Comparison of ENCODE assay signal across 31 mouse cellular contexts in the genomic region with DNA sequence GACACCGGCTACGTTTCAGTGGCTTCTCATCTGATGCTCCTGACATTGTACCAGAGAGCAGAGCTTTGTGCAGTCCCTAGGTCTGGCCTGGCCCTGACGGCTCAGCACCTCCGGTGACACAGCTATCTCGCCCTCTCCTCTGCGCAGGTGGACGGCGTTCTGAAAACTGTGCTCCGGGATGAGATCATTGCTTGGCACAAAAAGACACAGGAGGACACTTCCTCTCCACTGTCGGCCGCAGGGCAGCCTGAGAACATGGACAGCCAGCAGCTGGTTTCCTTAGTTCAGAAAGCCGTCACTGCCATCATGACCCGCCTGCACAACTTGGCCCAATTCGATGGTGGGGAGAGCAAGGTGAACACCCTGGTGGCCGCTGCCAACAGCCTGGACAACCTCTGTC.
"Had no signal": no experiment of that assay in that cellular context is flagged by ENCODE, and none has a peak within 500 bp of the region (broad histone marks: within the 10 kb centered on the region; RNA-seq: fewer than 3 reads in every experiment).

No protein-coding gene starts in this region.

- H3K9ac ChIP-seq: limb, embryonic 12.5 days; limb, embryonic 13.5 days; limb, embryonic 15.5 days; liver, embryonic 12.5 days; liver, embryonic 13.5 days; liver, embryonic 14.5 days; liver, embryonic 15.5 days; liver, postnatal 0 days; lung, embryonic 14.5 days; lung, embryonic 15.5 days; midbrain, embryonic 12.5 days; midbrain, embryonic 13.5 days; midbrain, embryonic 15.5 days had no signal

- H3K9me3 ChIP-seq: midbrain, embryonic 15.5 days had no signal

- H3K27me3 ChIP-seq: limb, embryonic 12.5 days; limb, embryonic 13.5 days; limb, embryonic 15.5 days; liver, embryonic 12.5 days; liver, embryonic 13.5 days; liver, embryonic 15.5 days; lung, embryonic 15.5 days; megakaryocyte, embryonic 14.5 days; midbrain, embryonic 12.5 days; midbrain, embryonic 13.5 days; midbrain, embryonic 15.5 days had no signal

- DNase-seq: left cerebral cortex, postnatal 4 days; liver; liver, embryonic 13.5 days; liver, postnatal 0 days; lung, adult 18-20 months; lung, adult 2 months; lung, embryonic 14.5 days; lung, postnatal 10 days; lung, postnatal 14 days; lung, postnatal 36 days; lung, postnatal 4 days; midbrain, embryonic 14.5 days had no signal

- H3K4me3 ChIP-seq: limb, embryonic 10.5 days; limb, embryonic 12.5 days; limb, embryonic 13.5 days; limb, embryonic 15.5 days; liver, embryonic 12.5 days; liver, embryonic 13.5 days; liver, embryonic 15.5 days; lung, embryonic 15.5 days; megakaryocyte, embryonic 14.5 days; midbrain, embryonic 10.5 days; midbrain, embryonic 12.5 days; midbrain, embryonic 13.5 days; midbrain, embryonic 15.5 days; myocyte had no signal

- H3K27ac ChIP-seq: limb, embryonic 10.5 days; limb, embryonic 12.5 days; limb, embryonic 13.5 days; limb, embryonic 15.5 days; liver, embryonic 12.5 days; liver, embryonic 13.5 days; liver, embryonic 14.5 days; liver, embryonic 15.5 days; lung, embryonic 15.5 days; macrophage; midbrain, embryonic 10.5 days; midbrain, embryonic 12.5 days; midbrain, embryonic 13.5 days; midbrain, embryonic 15.5 days had no signal

- H3K4me1 ChIP-seq: limb, embryonic 10.5 days; limb, embryonic 12.5 days; limb, embryonic 13.5 days; limb, embryonic 15.5 days; liver, embryonic 12.5 days; liver, embryonic 13.5 days; liver, embryonic 15.5 days; lung, embryonic 15.5 days; midbrain, embryonic 10.5 days; midbrain, embryonic 12.5 days; midbrain, embryonic 13.5 days; midbrain, embryonic 15.5 days had no signal

- ATAC-seq: liver, embryonic 12.5 days; liver, postnatal 0 days; lung, postnatal 0 days; midbrain, embryonic 13.5 days; midbrain, embryonic 15.5 days; midbrain, embryonic 16.5 days had no signal

- H3K4me2 ChIP-seq: limb, embryonic 12.5 days; limb, embryonic 13.5 days; limb, embryonic 15.5 days; liver, embryonic 11.5 days; liver, embryonic 12.5 days; liver, embryonic 13.5 days; liver, embryonic 15.5 days; lung, embryonic 14.5 days; lung, embryonic 15.5 days; midbrain, embryonic 11.5 days; midbrain, embryonic 12.5 days; midbrain, embryonic 13.5 days; midbrain, embryonic 15.5 days had no signal
